In genomic region chr1:63903620-63904019, GRCm38 (mm10) we compare ENCODE assay signal across 19 mouse cellular contexts.
"Had no signal": no experiment of that assay in that cellular context is flagged by ENCODE, and none has a peak within 500 bp of the region (broad histone marks: within the 10 kb centered on the region; RNA-seq: fewer than 3 reads in every experiment).

No protein-coding gene starts in this region.

- ATAC-seq: midbrain, embryonic 16.5 days had no signal

- H3K27me3 ChIP-seq: neural tube, embryonic 13.5 days; neural tube, embryonic 15.5 days had no signal

- H3K4me3 ChIP-seq: midbrain, embryonic 10.5 days; midbrain, embryonic 12.5 days; myocyte; neural tube, embryonic 13.5 days; neural tube, embryonic 15.5 days had no signal

- H3K36me3 ChIP-seq: midbrain, embryonic 10.5 days; midbrain, embryonic 12.5 days; neural tube, embryonic 13.5 days; neural tube, embryonic 15.5 days had no signal

- H3K4me2 ChIP-seq: lung, embryonic 14.5 days; midbrain, embryonic 12.5 days; neural tube, embryonic 13.5 days; neural tube, embryonic 15.5 days had no signal

- H3K9me3 ChIP-seq: midbrain, embryonic 10.5 days; midbrain, embryonic 12.5 days; neural tube, embryonic 13.5 days; neural tube, embryonic 15.5 days had no signal

- DNase-seq: lung, adult 18-20 months; lung, postnatal 10 days; lung, postnatal 4 days; midbrain, embryonic 14.5 days; retina, postnatal 1 day; right cerebral cortex, adult 18-20 months; right cerebral cortex, postnatal 25 days; right cerebral cortex, postnatal 4 days; spleen, adult 18-20 months; thymus, adult 18-20 months; thymus, postnatal 14 days; thymus, postnatal 36 days had no signal

- H3K27ac ChIP-seq: midbrain, embryonic 10.5 days; midbrain, embryonic 12.5 days; neural tube, embryonic 13.5 days; neural tube, embryonic 15.5 days had no signal

- H3K9ac ChIP-seq: lung, embryonic 14.5 days; midbrain, embryonic 12.5 days; neural tube, embryonic 13.5 days; neural tube, embryonic 15.5 days had no signal
